Mouse (Mus musculus) ES-Bruce4 (cell line): Measurements from ENCODE around the gene March7.

Source experiments
- CTCF ChIP-seq: IDR thresholded peaks from one replicate; pipeline ENCODE4 v1.8.1; 2011; ENCODE audit warnings: low read depth, low read length
- EP300 ChIP-seq: IDR thresholded peaks from 2 replicates; pipeline ENCODE4 v1.6.1; 2011; ENCODE audit warnings: low read depth, low read length; ENCODE audit not compliant: insufficient read depth
- POLR2A ChIP-seq: IDR thresholded peaks from one replicate; pipeline ENCODE4 v1.8.1; 2011; ENCODE audit warnings: low read length; ENCODE audit not compliant: insufficient read depth

- TF ChIP-seq CTCF (no peak), POLR2A (no peak), EP300 (no peak)
These were observed 520 bp upstream of the March7 start for GRCm38 (mm10) chr2:60209122-60209611.
